Mouse (Mus musculus) embryo, embryonic 9.5 days (tissue): ENCODE results near the gene Anapc2.

Experiments used
- DNase-seq: peaks from one replicate; pipeline ENCODE4 v3.0.0-alpha.2; 2017; ENCODE audit errors: extremely low spot score

The Anapc2 gene

DNA sequence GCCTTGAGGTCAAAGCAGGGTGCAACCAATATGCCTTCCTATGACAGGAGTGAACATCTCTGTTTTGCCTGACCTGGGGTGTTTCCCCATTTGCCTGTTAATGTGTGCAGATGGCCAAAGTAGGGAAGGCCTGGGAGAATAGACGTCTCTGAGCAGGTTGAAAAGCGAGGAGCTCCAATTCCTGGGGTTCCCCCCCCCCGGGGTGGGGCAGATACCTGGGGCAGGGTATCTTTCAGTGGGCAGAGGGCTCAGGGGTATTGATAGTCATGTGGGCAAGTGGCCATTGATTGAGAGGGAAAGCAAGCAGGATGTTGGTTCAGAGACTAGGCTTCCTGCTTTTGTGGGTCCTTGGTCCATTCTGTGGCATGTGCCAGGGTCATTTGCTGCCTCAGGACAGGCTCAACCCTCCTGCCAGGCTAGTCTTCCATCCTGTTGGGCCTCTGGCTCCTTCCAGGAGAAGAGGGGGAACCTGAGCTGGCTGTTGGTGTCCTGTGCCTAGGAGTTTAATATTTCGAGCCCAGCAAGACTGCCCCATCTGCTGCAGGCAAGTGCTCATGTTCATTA, 4.5 kb upstream of the Anapc2 start:
- no peak for DNase-seq

DNA sequence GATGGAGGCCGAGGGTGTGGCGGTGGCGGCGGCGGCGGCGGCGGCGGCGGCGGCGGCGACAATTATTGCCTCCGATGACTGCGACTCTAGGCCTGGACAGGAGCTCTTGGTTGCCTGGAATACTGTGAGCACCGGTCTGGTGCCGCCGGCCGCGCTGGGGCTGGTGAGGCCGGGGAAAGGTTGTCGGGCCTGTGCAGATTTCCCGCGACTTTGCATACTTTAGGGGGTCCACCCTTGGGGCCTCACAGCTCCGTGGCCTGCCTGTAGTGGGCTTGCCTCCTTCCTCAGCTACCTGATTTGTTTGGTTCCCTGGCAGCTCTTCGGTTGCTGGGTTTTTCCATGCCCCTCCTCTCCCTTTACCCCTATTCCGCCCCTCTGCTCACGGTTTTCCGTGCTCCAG, 237 bp downstream of the Anapc2 start:
- no peak for DNase-seq

DNA sequence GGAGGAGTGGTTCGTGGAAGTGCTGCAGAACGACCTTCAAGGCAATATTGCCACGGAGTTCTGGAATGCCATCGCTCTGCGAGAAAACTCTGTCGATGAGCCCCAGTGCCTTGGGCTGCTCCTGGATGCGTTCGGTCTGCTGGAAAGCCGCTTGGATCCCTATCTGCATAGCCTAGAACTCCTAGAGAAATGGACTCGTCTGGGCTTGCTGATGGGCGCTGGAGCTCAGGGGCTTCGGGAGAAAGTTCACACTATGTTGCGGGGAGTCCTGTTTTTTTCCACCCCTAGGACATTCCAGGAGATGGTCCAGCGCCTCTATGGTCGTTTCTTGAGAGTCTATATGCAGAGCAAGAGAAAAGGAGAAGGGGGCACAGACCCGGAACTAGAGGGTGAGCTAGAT, 732 bp downstream of the Anapc2 start:
- DNase-seq = no peak

DNA sequence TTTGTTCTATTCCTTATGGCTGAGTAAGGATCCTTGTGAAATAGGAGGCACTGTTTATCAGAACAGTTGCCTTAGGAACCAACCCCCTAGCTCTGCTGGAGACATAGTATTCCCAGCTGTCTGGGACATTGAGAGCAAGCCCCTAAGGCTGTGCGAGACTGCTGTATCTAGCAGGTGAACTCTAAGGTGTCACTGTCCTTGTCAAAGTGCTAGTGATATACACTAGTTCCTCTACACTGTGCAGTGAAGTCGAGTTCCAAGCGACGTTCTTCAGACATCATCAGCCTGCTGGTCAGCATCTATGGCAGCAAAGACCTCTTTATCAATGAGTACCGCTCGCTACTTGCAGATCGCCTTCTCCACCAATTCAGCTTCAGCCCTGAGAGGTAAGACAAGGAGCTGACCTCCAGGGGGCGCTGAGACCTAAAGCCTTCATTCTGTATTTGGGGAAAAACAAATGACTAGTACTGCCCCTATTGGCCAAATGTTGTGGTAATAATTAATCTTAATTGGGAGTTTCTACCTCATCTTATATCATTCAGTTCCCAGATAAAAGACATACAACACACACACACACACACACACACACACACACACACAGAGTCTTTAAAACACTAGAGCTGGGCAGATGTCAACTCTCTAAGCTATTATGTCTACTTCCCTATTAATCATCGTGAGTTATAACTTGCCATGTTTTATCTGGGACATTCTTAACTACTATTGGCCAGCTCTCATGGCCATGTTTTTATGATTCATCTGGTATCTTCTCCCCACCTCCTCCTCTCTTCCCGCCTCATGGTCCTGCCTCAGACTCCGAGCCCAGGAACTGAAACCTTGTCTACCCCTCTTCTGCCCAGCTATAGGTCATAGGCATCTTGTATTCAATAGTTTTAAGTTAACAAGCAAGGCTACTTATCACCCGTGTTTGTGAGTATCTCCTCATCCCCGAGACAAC, 6.9 kb downstream of the Anapc2 start:
- DNase-seq = peak; percentile 64

DNA sequence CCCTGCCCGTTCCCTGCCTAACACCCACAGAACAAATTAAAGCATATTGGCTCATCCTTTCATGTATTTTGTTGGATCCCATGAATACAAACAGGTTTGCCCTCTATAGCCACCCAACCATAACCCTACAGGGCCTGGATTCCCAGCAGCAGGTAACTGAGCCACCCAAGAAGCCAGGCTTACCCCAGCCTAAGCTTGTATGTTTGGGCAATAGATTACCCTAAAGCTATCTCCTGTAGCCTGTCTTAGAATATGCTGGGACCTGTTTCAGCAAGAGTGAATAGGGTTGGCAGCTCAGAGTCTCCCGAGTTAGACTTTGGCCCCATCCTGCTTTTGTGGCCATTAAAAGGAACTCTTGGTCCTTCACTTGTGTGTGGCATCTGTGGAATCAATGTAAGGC, 13.3 kb downstream of the Anapc2 start:
- no peak for DNase-seq

DNA sequence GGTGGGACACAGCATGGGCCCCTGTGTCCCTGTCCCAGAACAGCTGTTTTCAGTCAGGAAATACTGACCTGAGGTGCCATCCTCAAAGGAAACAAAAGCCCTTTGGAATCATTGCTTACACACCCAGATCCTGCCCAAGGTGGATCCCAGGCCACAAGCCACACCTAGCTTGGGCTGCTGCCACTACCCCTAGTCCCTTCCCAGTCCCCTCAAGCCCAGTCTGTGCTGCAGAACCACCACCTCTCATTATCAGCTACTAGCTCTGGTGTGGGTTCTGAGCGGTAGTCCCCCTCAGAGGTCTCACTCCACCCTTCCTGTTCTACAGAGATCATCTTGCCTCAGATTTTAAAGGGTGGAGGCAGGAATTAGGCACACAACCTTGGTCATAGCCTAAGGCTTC, 14.0 kb downstream of the Anapc2 start:
- no peak for DNase-seq

DNA sequence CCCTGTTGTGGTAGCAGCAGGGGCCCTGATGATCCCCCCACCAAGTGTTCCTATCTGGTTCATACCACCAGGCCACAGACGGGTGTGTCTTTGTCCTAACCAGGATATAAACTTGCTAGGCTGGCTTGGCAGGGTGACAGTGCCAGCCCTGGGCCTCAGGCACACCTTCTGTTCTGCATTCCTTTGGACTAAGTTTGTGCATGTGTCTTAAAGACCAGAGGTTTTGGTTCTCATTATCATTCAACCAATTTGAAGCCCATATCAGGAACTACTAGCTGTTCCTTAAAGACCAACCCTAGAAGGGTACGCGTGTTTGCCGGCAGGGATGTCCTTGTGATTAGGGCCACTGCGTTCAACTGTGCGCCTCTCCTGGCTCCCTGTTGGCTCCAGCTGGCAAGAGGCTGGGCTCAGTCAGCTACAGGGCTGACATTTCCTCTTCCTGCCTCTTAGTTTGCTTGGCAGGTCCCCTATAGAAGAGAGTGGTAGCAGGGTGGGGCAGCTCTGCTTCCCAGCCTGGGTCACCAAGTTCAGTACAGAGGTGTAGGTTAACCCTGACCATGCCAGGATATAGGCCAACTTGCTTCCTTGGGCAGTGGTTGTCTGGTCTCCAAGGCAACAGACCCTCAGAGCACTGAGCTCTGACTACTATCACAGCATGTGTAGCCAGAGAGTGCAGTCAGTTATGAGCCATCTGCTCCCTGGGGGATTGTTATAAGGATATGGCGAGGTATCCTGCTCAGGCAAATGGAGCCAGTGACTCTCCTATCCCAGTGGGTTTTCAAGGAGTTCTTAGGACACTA, 14.8 kb downstream of the Anapc2 start:
- DNase-seq = no peak

DNA sequence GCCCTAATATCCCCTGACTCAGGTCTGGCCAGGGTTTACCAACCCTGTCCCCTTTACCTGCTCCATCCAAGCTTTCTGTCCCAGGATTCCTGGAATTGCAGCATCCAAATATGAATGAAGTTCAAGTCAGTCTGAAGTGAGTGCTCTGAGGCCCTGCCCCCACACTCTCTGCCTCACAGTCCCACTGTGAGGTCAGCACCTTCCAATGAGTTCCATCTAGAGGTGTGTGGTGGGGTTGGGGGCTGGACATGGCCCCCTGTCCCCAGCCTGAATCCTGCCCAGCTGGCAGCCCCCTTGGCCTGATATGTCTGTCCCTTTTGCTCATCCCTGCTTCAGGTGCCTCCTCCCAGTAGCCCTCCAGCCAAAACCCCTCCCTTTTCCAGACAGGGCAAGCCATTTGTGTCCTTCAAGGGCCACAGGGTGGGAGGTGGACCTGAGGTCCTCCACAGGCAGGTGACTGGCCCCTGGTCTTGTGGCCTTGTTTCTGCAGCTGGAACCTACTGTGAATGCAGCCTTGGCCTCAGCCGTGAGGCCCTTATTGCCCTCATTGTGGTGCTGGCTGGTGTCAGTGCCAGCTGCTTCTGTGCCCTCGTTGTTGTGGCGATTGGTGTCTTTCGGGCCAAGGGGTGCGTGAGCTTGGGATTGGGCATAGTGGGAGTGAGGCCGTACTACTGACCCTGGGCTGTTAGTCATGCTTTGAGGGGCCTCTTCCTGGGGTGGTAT, 15.8 kb downstream of the Anapc2 start, which contains the start of gene Tmem210:
Gene Tmem210 (plus strand): TSS at position 219 of the 723 bp plus-strand sequence.
- DNase-seq = no peak

DNA sequence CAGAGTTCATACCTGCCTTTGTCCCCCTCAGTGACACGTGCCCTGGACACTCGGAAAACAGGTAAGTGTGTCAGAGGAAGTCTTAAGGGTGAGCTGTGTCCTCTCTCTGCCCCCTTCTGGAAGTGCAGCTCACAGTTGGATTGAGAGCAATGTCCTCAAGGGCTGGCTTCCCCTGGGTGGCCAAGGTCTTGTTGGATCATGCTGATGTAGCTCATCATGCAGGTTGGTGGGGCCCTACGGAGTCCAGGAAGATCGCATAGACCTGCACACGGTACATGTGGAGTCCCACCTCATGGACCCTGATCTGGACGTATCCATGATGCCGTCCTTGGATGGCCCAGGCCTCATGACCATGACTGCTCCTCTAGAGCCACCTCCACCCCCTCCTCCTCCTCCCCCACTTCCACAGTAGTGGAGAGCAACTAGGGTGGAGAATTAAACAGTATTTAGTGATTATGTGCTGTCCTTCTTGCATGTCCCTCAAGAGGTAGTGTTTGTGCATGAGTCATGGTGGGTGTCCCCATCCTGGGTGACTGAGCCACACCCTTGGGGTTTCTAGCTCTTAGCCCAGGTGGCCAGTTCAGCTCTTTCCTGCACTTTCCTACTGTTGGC, 16.6 kb downstream of the Anapc2 start:
- DNase-seq = no peak

DNA sequence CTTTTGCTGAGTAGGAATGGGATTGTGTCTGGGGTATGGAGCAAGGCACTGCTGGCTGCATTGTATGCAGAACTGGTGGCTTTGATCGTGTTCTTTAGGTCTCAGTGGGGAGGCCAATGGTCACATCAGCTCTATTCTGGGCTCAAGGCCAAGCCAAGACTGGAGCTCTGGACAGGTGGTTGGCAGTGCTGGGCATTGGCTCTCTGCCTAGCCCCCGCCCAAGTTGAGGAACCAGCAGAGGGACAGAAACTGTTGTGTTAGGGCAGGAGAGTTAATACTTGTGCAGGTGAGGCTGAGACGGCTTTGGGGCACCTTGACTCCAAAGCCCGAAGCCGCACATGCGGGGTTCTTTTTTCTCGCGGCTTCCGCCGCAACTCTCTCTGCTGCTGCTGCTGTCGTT, 17.4 kb downstream of the Anapc2 start, which contains the start of gene Lrrc26:
Gene Lrrc26 (plus strand): TSS at position 265 of the 400 bp plus-strand sequence.
- no peak for DNase-seq

DNA sequence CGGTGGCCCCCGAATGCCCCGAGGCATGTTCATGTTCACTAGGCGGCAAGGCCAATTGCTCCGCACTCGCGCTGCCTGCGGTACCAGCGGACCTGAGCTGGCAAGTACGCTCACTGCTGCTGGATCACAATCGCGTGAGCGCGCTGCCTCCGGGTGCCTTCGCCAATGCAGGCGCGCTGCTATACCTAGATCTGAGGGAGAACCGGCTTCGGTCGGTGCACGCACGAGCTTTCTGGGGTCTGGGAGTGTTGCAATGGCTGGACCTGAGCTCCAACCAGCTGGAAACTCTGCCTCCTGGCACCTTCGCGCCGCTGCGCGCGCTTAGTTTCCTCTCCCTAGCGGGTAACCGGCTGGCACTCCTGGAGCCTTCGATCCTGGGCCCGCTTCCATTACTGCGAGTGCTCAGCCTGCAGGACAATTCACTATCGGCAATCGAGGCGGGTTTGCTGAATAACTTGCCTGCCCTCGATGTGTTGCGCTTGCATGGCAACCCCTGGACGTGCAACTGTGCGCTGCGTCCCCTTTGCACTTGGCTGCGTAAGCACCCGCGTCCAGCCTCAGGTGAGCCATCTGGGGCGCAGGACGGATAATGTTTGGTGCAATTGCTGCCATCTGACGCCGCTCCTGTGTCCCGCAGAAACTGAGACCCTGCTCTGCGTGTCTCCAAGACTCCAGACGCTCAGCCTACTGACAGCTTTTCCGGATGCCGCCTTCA, 18.0 kb downstream of the Anapc2 start:
- DNase-seq = no peak

DNA sequence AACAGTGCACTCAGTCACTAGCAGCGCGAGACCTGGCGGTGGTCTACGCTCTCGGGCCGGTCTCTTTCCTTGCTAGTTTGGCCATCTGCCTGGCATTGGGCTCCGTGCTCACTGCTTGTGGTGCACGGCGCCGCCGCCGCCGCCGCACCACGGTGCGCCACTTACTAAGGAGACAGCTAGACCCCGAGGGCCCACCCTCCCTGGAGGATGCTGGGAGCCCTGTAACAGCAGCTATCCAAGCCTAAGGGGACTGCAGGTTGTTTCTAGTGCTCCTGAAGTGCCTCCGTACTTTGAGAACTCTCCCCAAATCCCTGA, 18.5 kb downstream of the Anapc2 start:
- peak; percentile 10 for DNase-seq

DNA sequence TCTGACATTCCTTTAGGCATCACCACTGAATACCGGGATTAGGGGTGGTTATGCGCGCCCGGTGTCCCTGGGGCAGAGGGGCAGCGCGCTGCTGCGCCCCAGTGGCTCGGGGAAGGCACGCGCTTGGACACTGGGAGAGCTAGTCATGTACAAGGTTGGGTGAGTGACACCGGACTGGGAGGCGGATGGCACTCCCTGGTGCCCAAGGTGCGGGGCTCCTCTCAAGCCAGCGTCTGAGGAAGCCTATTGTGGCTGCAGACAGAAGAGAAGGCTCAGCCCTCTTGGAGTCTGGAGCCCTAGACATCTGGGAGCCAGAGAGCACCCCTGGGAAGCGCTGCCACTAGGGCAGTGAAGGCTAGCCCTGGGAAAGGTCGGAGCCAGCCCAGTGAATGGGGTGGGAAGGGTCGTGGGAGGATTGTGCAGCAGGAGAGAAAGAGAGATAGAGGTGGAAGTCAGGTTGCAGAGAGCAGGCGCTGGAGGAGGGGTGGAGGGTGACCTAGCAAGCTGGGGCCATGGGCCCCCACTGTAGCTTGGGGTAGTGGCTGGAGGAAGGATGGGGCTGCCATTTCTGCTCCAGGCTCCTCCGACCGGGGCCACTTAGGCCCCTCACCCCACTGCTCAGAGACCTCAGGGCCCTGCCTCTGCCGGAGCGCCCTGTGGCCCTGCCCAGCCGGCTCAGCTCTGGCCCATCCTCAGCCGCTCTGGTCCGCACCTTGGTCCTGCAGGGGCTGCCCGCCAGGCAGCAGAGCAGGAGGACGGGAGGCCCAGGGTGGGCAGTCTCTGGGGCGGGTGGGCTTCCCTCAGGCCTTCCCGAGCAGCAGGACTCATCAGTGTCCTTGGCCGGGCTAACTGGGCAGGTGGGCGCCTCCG, 19.1 kb downstream of the Anapc2 start:
- DNase-seq = no peak

DNA sequence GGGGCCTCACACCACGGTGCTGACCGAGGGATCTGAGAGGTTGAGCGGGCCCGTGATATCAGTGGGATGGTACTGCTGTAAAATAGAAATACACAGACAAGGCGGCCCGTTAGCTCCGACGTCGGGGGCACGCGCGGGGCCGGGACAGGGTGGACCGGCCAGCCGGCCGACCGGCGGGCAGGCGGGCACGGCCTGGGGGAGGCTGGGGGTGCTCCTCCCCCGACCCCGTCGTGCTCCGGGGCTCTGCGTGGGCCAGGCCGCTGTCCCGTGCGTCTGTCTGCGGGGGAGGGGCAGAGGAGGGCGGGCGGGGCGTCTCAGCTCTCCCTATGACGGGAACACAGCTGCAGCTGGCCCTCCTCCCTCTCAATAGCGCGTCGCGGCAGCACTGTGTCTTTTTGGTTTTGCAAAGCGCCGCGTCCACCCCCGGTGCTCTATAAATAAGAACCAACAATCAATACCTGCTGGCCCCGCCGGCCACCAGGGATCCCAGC, 19.8 kb downstream of the Anapc2 start:
- DNase-seq = no peak

DNA sequence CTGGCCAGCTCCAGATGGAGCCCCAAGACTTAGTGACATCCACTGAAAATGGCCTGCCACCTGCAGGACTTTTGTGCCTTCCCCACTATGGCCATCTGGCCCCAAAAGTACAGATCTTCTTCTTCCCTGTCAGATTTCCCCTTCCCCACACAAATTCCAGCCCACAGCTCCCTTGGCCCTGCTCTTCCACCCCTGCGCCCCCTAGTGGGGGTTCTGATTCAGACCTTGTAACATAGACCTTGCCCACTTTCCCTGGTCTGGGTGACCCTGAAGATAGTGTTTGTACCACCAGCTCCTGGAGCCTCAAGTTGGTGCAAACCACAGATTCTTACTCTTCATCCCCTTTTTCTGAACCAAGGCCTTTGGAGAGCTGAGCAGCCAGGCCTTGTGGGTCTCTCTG, 20.6 kb downstream of the Anapc2 start:
- peak; percentile 81 for DNase-seq

DNA sequence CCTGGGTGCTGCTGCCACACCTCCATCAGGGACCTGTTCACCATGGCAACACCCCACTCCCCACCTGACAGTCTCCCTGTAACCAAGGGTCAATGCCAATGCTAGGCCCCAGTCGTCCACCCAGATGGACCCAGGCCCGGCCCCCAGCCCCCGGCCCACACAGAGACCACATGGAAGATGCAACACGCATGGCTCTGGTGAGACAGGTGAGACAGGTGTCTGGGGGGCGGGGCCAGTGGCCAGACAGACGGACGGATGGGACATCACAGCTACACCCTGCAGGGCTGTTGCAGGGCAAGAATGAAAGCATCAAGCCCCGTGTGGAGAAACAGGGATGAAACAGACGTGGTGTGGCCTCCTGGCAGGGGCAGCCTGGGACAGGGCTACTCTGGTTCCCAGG, 21.4 kb downstream of the Anapc2 start:
- DNase-seq = no peak

DNA sequence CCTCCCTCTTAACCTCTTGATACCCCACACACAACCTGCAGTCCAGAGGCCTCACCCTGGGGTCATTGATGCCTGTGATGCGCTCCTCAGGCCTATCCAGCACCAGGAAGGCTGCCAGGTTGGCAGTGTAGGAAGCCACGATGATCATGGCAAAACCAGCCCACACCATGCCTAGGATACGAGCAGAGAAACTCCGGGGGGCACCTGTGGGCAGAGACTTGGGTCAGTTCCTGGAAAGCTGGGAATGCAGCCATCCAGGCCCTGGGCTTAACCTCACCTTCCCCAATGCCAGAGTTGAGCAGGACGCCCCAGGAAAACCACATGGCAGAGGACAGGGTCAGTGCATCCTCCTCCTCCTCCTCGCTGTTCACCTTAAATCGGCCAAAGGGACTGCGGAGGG, 24.8 kb downstream of the Anapc2 start:
- no peak for DNase-seq

DNA sequence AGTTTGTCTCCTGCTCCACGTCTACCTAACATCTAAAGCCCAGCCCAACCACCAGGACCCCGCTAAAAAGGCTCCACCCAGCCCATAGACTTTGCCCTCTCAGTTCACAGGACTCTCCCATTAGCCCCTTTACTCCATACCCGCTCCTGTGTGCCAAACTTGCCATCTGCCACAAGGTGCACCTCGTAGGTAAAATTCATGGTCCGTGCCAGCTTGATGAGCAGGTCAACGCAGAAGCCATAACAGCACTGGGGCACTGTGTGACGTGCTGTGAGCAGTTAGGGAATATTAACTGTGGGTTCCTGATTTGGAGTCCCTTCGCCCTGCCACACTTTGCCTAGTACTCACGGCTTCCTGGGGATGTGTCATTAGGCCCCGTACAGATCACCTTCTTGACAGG, 25.8 kb downstream of the Anapc2 start:
- no peak for DNase-seq

DNA sequence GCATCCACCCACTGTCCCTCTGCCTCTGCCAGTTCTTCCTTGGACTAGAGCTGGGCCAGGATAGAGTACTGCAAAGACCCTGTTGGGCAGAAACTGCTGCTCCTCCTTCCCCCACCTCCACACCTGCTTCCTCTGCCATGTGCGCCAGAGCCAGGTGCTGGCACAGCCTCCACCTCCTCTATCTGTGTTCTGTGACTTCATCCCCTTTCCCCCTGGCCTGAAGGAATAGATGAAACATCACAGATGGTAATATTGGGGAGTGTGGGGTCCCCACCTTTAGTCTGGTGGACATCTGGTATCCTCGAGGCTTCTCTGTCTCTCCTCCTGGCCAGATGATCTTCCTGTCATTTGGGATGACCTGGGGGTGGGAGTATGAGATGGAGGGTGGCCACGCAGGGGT, 31.2 kb downstream of the Anapc2 start:
- no peak for DNase-seq
